Mouse (Mus musculus): ENCODE measurements at regions not wholly inside any gene's neighbourhood (a gene's known extent, or its start where the extent isn't known, plus 50 kb on each side); places are given as distances from the start of the nearest gene placed in this dataset.

DNA sequence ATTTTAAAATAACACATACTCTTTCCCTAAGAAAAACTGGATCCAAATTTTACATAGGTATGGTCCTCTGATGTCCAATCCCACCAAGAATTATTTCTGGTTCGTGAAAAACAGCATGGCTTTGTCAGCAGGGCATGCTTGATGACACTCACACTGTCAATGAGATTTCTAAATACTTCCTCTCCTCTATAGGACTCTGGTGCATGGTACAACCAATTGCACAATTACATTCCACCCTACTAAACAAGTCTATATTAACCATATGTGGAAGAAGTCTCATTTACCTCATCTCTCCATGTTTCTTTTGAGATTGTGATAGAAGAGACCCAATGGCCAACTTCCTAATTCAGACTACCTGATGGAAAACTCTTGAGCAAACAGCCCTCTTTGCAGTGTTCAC is 81.2 kb upstream of the Elmo1 start:
- no peak for TF ChIP-seq POLR2AphosphoS5 (IDR thresholded peaks at IDR 0.05; ENCODE audit: borderline replicate concordance, low read depth, low read length)
- TF ChIP-seq POLR2A (IDR thresholded peaks at IDR 0.05; ENCODE audit: control insufficient read depth in 1 of 2, insufficient read depth in 1 of 2, low read depth in 1 of 2, low read length in 2 of 2, poor library complexity in 1 of 2) = no peak
- no peak for TF ChIP-seq EP300 (IDR thresholded peaks at IDR 0.05; ENCODE audit: low read depth in 1 of 2, low read length in 2 of 2)

Data from MEL (cell line).